Mouse (Mus musculus): Measurements from ENCODE around the gene Igfbp4. TPM values are rescaled to one million over a fixed set of nuclear protein-coding genes. Genes with fewer than 3 reads are reported as not detected.

Gene Igfbp4
- total RNA-seq, 1 experiment from 2014 or later = 11.4 TPM

GRCm38 (mm10) chr11:99040346-99040974, 584 bp upstream of the Igfbp4 start:
- ATAC-seq (ENCODE audit: extremely low read depth, insufficient number of reproducible peaks, low FRiP score, poor library complexity, severe bottlenecking) = no peak

- ATAC-seq (ENCODE audit: extremely low read depth, insufficient number of reproducible peaks, low FRiP score, poor library complexity, severe bottlenecking) = no peak
Observed at GRCm38 (mm10) chr11:99041841-99042780, 1.1 kb downstream of the Igfbp4 start.

GRCm38 (mm10) chr11:99042834-99043431, 1.9 kb downstream of the Igfbp4 start:
- ATAC-seq (ENCODE audit: extremely low read depth, insufficient number of reproducible peaks, low FRiP score, poor library complexity, severe bottlenecking) = peak; percentile 10; the same call in 1 of the 2 replicates

GRCm38 (mm10) chr11:99043632-99044031, 2.6 kb downstream of the Igfbp4 start:
- no peak for ATAC-seq (ENCODE audit: extremely low read depth, insufficient number of reproducible peaks, low FRiP score, poor library complexity, severe bottlenecking)

GRCm38 (mm10) chr11:99044306-99044705, 3.3 kb downstream of the Igfbp4 start:
- ATAC-seq (ENCODE audit: extremely low read depth, insufficient number of reproducible peaks, low FRiP score, poor library complexity, severe bottlenecking) = no peak

- no peak for ATAC-seq (ENCODE audit: extremely low read depth, insufficient number of reproducible peaks, low FRiP score, poor library complexity, severe bottlenecking)
Observed at GRCm38 (mm10) chr11:99045159-99045889, 4.3 kb downstream of the Igfbp4 start.

- no peak for ATAC-seq (ENCODE audit: extremely low read depth, insufficient number of reproducible peaks, low FRiP score, poor library complexity, severe bottlenecking)
Observed at GRCm38 (mm10) chr11:99047120-99047519, 6.1 kb downstream of the Igfbp4 start.

- ATAC-seq (ENCODE audit: extremely low read depth, insufficient number of reproducible peaks, low FRiP score, poor library complexity, severe bottlenecking) = no peak
Observed at GRCm38 (mm10) chr11:99047643-99048042, 6.6 kb downstream of the Igfbp4 start.

GRCm38 (mm10) chr11:99055143-99055542, 14.1 kb downstream of the Igfbp4 start:
- ATAC-seq (ENCODE audit: extremely low read depth, insufficient number of reproducible peaks, low FRiP score, poor library complexity, severe bottlenecking) = no peak

- ATAC-seq (ENCODE audit: extremely low read depth, insufficient number of reproducible peaks, low FRiP score, poor library complexity, severe bottlenecking) = no peak
Observed at GRCm38 (mm10) chr11:99055571-99056452, 14.8 kb downstream of the Igfbp4 start.

GRCm38 (mm10) chr11:99060435-99060834, 19.4 kb downstream of the Igfbp4 start:
- ATAC-seq (ENCODE audit: extremely low read depth, insufficient number of reproducible peaks, low FRiP score, poor library complexity, severe bottlenecking) = no peak

- ATAC-seq (ENCODE audit: extremely low read depth, insufficient number of reproducible peaks, low FRiP score, poor library complexity, severe bottlenecking) = no peak
Observed at GRCm38 (mm10) chr11:99062661-99063060, 21.6 kb downstream of the Igfbp4 start.

GRCm38 (mm10) chr11:99063406-99064131, 22.5 kb downstream of the Igfbp4 start:
- ATAC-seq (ENCODE audit: extremely low read depth, insufficient number of reproducible peaks, low FRiP score, poor library complexity, severe bottlenecking) = no peak

- no peak for ATAC-seq (ENCODE audit: extremely low read depth, insufficient number of reproducible peaks, low FRiP score, poor library complexity, severe bottlenecking)
Observed at GRCm38 (mm10) chr11:99065353-99065752, 24.3 kb downstream of the Igfbp4 start.

GRCm38 (mm10) chr11:99065979-99066378, 24.9 kb downstream of the Igfbp4 start:
- peak; percentile 66 for ATAC-seq (ENCODE audit: extremely low read depth, insufficient number of reproducible peaks, low FRiP score, poor library complexity, severe bottlenecking)

- no peak for ATAC-seq (ENCODE audit: extremely low read depth, insufficient number of reproducible peaks, low FRiP score, poor library complexity, severe bottlenecking)
Observed at GRCm38 (mm10) chr11:99067591-99067990, 26.5 kb downstream of the Igfbp4 start.

- ATAC-seq (ENCODE audit: extremely low read depth, insufficient number of reproducible peaks, low FRiP score, poor library complexity, severe bottlenecking) = no peak
Observed at GRCm38 (mm10) chr11:99068455-99068854, 27.4 kb downstream of the Igfbp4 start.

- no peak for ATAC-seq (ENCODE audit: extremely low read depth, insufficient number of reproducible peaks, low FRiP score, poor library complexity, severe bottlenecking)
Observed at GRCm38 (mm10) chr11:99071866-99072265, 30.8 kb downstream of the Igfbp4 start.
